Mouse (Mus musculus) kidney, postnatal 25 days (tissue): ENCODE measurements around the gene Gpr18.
"Not testable (repeated sequence)": the region's sequence is repeated elsewhere in the genome, so short reads cannot be mapped to it uniquely, and the experiment has no call there.

Experiments used
- DNase-seq, 2 experiments: peaks; one replicate each; pipeline ENCODE4 v3.0.0; 2021; ENCODE audit warnings: mixed read lengths in 2 of 2

Gpr18 gene

DNA sequence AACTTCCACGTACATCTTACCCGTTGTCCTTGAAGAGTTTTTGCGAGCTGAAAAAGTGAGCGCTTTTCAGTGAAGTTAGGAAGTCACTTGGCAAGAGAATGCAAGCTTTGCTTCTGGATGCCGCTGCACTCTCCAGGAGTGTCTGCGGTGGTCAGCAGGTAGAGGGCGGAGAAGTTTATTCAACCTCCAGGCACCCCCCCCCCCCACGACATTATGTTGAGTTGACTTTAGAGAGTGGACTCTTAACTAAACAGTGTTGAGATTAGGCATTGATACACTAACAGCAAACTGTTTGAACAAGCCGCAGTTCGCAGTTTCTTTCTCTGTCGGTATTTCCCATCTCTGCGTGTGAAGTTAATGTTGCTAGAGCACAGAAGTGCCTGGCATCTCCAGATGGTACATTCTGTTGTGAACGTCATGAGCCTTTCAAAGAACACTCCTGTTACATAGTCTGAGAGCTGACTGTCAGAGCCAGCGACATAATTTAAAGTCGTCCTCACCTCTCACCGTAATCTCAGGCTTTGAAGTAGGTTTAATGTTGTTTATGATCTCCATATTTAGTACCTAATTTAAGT, 36.2 kb downstream of the Gpr18 start:
- DNase-seq: no peak

DNA sequence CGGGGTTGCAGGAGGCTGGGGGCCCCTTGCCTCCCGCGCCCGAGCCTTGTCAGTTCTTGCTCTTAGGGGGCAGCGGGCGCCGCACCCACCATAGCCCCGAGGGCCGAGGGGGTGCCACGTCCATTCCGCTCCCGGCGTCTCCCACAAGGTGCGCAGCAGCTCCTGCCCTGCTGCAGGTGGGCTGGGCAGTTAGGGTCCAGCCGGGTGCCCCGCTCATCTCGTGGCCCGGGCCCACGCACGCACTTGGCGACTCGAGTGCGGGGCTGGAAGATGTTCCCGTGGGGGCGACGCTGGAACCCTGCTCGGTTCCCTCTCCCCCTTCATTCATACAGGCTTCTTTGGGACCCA, 36.7 kb downstream of the Gpr18 start:
- DNase-seq: no peak

DNA sequence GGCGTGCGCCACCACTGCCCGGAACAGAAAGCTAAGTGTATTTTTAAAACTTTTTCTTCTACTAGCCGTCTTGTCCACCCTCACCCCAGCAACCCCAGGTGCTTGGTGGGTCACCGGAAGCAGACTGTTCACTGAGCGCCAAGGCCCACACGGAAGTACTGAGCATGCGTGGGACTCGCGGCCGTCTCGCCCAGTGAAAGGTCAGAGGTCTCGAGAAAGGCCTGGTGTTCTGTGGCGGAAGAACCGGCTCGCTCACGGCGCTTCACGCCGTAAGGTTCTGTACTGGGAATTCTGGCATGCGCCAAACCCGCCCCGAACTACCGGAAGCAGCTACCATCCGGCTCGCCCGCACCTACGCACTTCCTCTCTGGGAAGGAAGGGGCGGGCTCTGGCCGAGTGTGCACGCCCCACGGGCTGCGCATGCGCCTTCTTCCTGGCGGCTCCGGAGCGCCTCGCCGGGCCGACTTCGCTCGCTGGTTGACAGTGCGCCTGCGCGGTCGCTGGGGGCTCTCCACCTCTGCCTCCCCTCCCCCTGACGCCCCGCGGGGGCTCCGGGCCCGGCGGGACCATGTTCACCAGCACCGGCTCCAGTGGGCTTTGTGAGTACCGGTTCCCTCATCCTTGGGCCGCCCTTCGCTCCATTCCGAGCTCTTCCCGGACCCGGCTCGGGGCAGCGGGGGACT, 37.3 kb downstream of the Gpr18 start, which contains the start of gene Ubac2:
TSS of gene Ubac2 (plus strand) at position 445 of the 683 bp plus-strand sequence.
- DNase-seq: peak; percentile 98

DNA sequence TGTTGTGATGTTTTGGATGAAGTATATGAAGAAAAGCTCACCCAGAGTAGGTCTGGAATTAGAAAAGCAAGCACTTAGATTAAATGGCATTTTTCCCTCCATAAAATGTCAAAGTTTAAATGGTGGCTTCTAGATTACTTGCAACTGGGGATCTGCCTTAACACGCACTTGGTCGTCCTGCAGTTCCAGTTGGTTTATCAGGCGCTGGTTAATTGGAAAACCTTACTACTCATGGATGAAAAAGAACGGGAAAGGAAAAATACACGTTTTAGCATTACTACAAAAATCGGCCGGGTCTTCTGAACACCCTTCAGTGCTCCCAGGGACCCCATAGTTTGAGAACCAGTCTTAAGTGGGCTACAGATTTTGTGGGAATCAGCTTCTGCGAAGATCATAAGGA, 37.9 kb downstream of the Gpr18 start:
- DNase-seq: no peak

DNA sequence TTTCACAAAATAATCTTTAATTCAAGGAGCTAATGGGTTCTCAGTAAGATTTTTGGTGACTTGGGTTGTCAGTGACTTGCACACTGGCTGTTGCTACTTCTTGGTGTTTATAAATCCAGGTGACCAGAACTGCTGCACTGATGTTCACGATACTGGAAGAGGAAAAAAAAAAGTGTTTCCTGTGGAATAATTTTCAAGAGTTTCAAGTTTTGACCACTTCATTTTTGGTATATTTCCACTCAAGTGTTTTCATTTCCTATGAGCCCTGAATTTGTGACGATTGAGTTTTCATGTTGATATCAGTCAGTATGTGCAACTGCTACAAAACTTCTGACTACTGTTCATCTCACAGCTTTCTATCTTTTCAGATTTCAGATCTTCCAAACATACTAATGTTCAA, 38.7 kb downstream of the Gpr18 start:
- no peak for DNase-seq

DNA sequence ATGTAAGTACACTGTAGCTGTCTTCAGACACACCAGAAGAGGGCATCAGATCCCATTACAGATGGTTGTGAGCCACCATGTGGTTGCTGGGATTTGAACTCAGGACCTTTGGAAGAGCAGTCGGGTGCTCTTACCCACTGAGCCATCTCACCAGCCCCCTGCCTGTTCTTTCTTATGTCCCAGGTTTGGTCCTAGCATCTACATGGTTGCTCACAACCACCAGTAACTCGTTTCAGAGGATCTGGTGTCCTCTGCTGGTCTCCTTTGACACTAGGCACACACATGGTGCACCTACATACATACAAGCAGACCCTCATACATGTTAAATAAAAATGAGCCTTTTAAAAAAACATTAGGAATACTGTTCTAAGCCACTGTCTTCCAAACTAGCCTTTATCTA, 39.4 kb downstream of the Gpr18 start:
- not testable (repeated sequence) for DNase-seq

DNA sequence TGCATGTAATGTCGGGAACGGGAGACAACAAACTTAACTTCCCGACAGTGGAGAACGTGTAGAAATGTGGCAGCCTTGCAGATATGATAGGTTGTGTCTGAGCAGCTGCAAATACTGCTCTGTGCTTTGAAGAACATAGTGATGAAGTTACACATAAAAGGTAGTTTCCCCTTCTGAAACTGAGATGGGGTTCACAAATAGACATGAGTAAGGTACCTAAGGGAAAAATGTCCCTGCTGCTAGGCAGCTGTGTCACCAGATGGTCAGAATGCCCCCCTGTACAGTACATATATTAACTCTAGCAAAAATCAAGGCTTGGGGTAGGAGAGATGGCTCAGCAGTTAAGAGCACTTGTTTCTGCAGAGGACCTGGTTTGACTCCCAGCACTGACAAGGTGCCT, 41.9 kb downstream of the Gpr18 start:
- DNase-seq: no peak

DNA sequence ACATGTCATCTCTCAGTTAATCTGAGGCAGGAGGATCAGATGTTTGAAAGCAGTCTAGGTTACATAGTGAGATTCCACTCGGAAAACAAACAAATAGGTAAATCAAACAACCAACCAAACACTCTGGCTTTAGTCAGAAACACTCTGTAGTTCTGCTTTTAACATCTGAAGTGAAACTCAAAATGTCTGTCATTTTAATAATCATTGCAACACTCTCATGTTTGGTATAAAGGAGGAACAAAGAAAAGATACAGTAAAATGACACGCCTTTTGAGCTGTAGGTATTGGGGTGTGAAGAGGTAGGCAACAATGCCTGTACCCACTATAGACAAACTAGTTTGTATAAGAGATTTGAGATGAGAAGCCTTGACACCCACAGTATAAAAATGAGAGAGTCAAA, 42.4 kb downstream of the Gpr18 start:
- no peak for DNase-seq

DNA sequence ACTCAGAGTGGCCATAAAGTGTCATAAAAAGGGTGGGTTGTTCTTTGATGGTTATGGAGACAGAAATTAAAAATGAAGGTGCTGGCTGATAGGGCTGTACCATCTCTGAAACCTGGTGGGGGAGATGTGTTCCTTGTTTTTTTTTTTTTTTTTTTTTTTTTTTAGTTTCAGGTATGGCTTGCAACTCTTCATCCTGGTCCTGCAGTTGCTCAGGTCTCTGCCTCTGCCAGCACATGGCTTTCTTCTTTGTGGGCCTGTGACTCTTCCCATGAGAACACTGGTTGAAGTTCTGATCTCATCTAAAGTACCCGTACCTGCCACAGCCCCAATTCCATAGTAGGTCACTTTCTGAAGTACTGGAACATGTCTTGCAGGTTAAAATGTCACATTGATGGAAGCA, 42.8 kb downstream of the Gpr18 start:
- no peak for DNase-seq

DNA sequence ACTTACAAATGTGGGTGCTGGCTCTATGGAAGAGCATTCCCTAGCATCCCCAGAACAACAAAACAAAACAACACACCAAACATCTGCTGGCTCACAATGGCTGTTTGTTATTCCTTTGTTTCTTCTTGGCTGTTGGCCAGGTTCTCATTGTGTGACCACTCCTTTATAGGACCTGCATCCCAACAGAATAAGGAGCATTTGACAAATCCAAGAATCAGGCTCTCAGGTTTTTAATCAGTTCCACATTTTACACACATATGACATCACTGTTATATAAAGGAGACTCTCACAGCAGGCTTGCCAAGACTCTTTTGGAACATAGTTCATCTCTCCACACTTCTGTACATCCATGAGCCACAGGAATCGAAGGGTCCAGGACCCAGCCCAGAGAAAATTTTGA, 46.5 kb downstream of the Gpr18 start:
- DNase-seq: no peak

DNA sequence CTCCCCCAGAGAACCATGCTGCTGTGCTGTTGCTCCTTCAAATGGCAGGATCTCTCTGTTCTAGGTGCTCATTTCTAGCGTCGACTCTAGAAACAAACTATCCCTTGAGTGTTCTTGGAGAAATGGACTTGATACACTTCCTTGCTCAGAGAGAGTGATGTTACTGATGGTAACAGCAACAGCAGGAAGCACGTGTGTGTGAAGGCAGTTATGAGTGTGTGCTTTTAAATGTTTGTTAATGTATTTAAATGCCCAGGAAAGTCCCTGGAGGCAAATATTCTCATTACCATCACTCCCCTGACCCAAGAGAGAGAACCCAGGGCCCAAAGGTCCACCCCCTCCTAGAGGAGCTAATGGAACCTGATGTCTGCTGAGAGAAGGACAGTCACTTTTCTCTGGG, 49.0 kb downstream of the Gpr18 start:
- DNase-seq: no peak

DNA sequence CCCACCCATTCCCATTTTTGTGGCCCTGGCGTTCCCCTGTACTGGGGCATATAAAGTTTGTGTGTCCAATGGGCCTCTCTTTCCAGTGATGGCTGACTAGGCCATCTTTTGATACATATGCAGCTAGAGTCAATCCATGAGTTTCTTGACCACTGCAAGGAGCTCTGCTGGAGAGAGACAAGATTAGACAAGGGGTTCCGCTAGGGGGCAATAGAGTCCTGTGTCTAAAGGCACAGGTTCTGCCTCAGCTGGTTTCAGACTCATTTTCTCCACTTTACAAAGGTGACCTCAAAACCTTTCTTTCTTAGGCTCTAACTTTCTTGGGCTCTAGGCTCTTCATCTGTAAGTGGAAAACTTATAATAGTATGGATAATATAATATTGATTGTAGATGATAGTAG, 50.4 kb downstream of the Gpr18 start:
- peak; percentile 77 to 92 for DNase-seq
